Mouse (Mus musculus): Measurements from ENCODE around the gene Spns1. TPM values are rescaled to one million over a fixed set of nuclear protein-coding genes. Genes with fewer than 3 reads are reported as not detected.
"Not testable (repeated sequence)": the region's sequence is repeated elsewhere in the genome, so short reads cannot be mapped to it uniquely, and the experiment has no call there.

The Spns1 gene
- polyA plus RNA-seq, 1 experiment from 2014 or later = 98.1 TPM

- 53% methylated on average over 2 of the region's 2 CpGs for WGBS
These were observed 46.6 kb downstream of the Spns1 start for GRCm38 (mm10) chr7:126330693-126331092.

GRCm38 (mm10) chr7:126329907-126330645 is 47.2 kb downstream of the Spns1 start:
- no peaks in the 10 kb centered on the region for H3K27me3 ChIP-seq (replicated peaks; ENCODE audit: control insufficient read depth, insufficient read depth, low read length)

More at GRCm38 (mm10) chr7:126330693-126331092, 46.6 kb downstream of the Spns1 start:
- H3K4me1 ChIP-seq (ENCODE audit: control insufficient read depth, insufficient read depth, low read depth, low read length) = no peaks in the 10 kb centered on the region
- H3K27ac ChIP-seq (ENCODE audit: low read depth, low read length) = no peak overlapping the region
- no peak overlapping the region for H3K9ac ChIP-seq (ENCODE audit: low read depth, low read length)
- H3K4me2 ChIP-seq (ENCODE audit: low read length) = no peak overlapping the region
- H3K9me3 ChIP-seq (ENCODE audit: control insufficient read depth, low read length) = no peaks in the 10 kb centered on the region
- H3K4me3 ChIP-seq (ENCODE audit: low read length) = no peak overlapping the region
- no peaks in the 10 kb centered on the region for H3K36me3 ChIP-seq (ENCODE audit: control insufficient read depth, insufficient read depth, low read length)
- ATAC-seq = no peak
- no peaks in the 10 kb centered on the region for H3K27me3 ChIP-seq (replicated peaks; ENCODE audit: control insufficient read depth, insufficient read depth, low read length)

GRCm38 (mm10) chr7:126328848-126329247 is 48.4 kb downstream of the Spns1 start:
- not testable (repeated sequence) for H3K9me3 ChIP-seq (ENCODE audit: control insufficient read depth, low read length); H3K27me3 ChIP-seq (replicated peaks; ENCODE audit: control insufficient read depth, insufficient read depth, low read length); H3K27ac ChIP-seq (ENCODE audit: low read depth, low read length); H3K9ac ChIP-seq (ENCODE audit: low read depth, low read length); H3K36me3 ChIP-seq (ENCODE audit: control insufficient read depth, insufficient read depth, low read length); H3K4me3 ChIP-seq (ENCODE audit: low read length); H3K4me2 ChIP-seq (ENCODE audit: low read length); ATAC-seq; H3K4me1 ChIP-seq (ENCODE audit: control insufficient read depth, insufficient read depth, low read depth, low read length)
- 88% methylated on average over 5 of the region's 6 CpGs for WGBS

More at GRCm38 (mm10) chr7:126329907-126330645, 47.2 kb downstream of the Spns1 start:
- 90% methylated on average over 9 of the region's 9 CpGs for WGBS
- Histone ChIP-seq H3K9me3 (ENCODE audit: control insufficient read depth, low read length) (no peaks in the 10 kb centered on the region), H3K36me3 (ENCODE audit: control insufficient read depth, insufficient read depth, low read length) (no peaks in the 10 kb centered on the region), H3K4me2 (ENCODE audit: low read length) (no peak overlapping the region), H3K4me3 (ENCODE audit: low read length) (no peak overlapping the region), H3K9ac (ENCODE audit: low read depth, low read length) (no peak overlapping the region), H3K27ac (ENCODE audit: low read depth, low read length) (no peak overlapping the region), H3K4me1 (ENCODE audit: control insufficient read depth, insufficient read depth, low read depth, low read length) (no peaks in the 10 kb centered on the region)
- no peak for ATAC-seq

GRCm38 (mm10) chr7:126325576-126326273 is 51.5 kb downstream of the Spns1 start:
- not testable (repeated sequence) for H3K9ac ChIP-seq (ENCODE audit: low read depth, low read length); H3K9me3 ChIP-seq (ENCODE audit: control insufficient read depth, low read length); H3K4me1 ChIP-seq (ENCODE audit: control insufficient read depth, insufficient read depth, low read depth, low read length); H3K4me2 ChIP-seq (ENCODE audit: low read length); ATAC-seq; H3K36me3 ChIP-seq (ENCODE audit: control insufficient read depth, insufficient read depth, low read length); H3K4me3 ChIP-seq (ENCODE audit: low read length); H3K27me3 ChIP-seq (replicated peaks; ENCODE audit: control insufficient read depth, insufficient read depth, low read length); H3K27ac ChIP-seq (ENCODE audit: low read depth, low read length)
- WGBS = 24% methylated on average over 9 of the region's 9 CpGs

GRCm38 (mm10) chr7:126324791-126325190 is 52.5 kb downstream of the Spns1 start:
- WGBS = 32% methylated on average over 3 of the region's 3 CpGs
- no peak overlapping the region for H3K9ac ChIP-seq (ENCODE audit: low read depth, low read length)
- no peaks in the 10 kb centered on the region for H3K27me3 ChIP-seq (replicated peaks; ENCODE audit: control insufficient read depth, insufficient read depth, low read length)
- H3K9me3 ChIP-seq (ENCODE audit: control insufficient read depth, low read length) = no peaks in the 10 kb centered on the region
- no peak overlapping the region for H3K27ac ChIP-seq (ENCODE audit: low read depth, low read length)
- H3K4me1 ChIP-seq (ENCODE audit: control insufficient read depth, insufficient read depth, low read depth, low read length) = no peaks in the 10 kb centered on the region
- no peak overlapping the region for H3K4me3 ChIP-seq (ENCODE audit: low read length)
- no peak for ATAC-seq
- H3K36me3 ChIP-seq (ENCODE audit: control insufficient read depth, insufficient read depth, low read length) = no peaks in the 10 kb centered on the region
- no peak overlapping the region for H3K4me2 ChIP-seq (ENCODE audit: low read length)

GRCm38 (mm10) chr7:126323729-126324128 is 53.5 kb downstream of the Spns1 start:
- H3K4me3 ChIP-seq (ENCODE audit: low read length) = no peak overlapping the region
- H3K36me3 ChIP-seq (ENCODE audit: control insufficient read depth, insufficient read depth, low read length) = no peaks in the 10 kb centered on the region
- no peak overlapping the region for H3K4me2 ChIP-seq (ENCODE audit: low read length)
- H3K27me3 ChIP-seq (replicated peaks; ENCODE audit: control insufficient read depth, insufficient read depth, low read length) = no peaks in the 10 kb centered on the region
- ATAC-seq = no peak
- no peak overlapping the region for H3K27ac ChIP-seq (ENCODE audit: low read depth, low read length)
- H3K9me3 ChIP-seq (ENCODE audit: control insufficient read depth, low read length) = no peaks in the 10 kb centered on the region
- no peak overlapping the region for H3K9ac ChIP-seq (ENCODE audit: low read depth, low read length)
- no peaks in the 10 kb centered on the region for H3K4me1 ChIP-seq (ENCODE audit: control insufficient read depth, insufficient read depth, low read depth, low read length)
- 12% methylated on average over 11 of the region's 11 CpGs for WGBS

Small RNA genes lying within 50 kb of the gene (microRNA-seq; reads per million reads assigned to microRNA genes)
- not detected for gene Mir7058

Other genes with a start within 250 kb of the Spns1 start
- gene Xpo6, start 176.9 kb downstream of the Spns1 start, polyA plus RNA-seq (2015; fragmentation: Nextera tagmentation; extraction: Ambion mirVana) = 44.4 and 54.4 TPM in 2 replicates
- gene Sbk1, start 104.8 kb downstream of the Spns1 start, polyA plus RNA-seq (2015; fragmentation: Nextera tagmentation; extraction: Ambion mirVana) = 159 and 208 TPM in 2 replicates
- 0.55 and 1.00 TPM in 2 replicates for gene Lat, start 7.9 kb downstream of the Spns1 start, polyA plus RNA-seq (2015; fragmentation: Nextera tagmentation; extraction: Ambion mirVana)
- 2.1 and 2.3 TPM in 2 replicates for gene Nfatc2ip, start 19.3 kb upstream of the Spns1 start, polyA plus RNA-seq (2015; fragmentation: Nextera tagmentation; extraction: Ambion mirVana)
- gene Cd19, start 37.4 kb upstream of the Spns1 start, polyA plus RNA-seq (2015; fragmentation: Nextera tagmentation; extraction: Ambion mirVana) = not detected in 2 replicates
- gene Rabep2, start 51.3 kb upstream of the Spns1 start, polyA plus RNA-seq (2015; fragmentation: Nextera tagmentation; extraction: Ambion mirVana) = 23.1 and 26.0 TPM in 2 replicates
- gene Atp2a1, start 85.7 kb upstream of the Spns1 start, polyA plus RNA-seq (2015; fragmentation: Nextera tagmentation; extraction: Ambion mirVana) = 0.56 and 14.3 TPM in 2 replicates
- gene Sh2b1, start 98.0 kb upstream of the Spns1 start, polyA plus RNA-seq (2015; fragmentation: Nextera tagmentation; extraction: Ambion mirVana) = 70.7 and 76.5 TPM in 2 replicates
- gene Tufm, start 109.9 kb upstream of the Spns1 start, polyA plus RNA-seq (2015; fragmentation: Nextera tagmentation; extraction: Ambion mirVana) = 136 and 137 TPM in 2 replicates
- gene Atxn2l, start 126.0 kb upstream of the Spns1 start, polyA plus RNA-seq (2015; fragmentation: Nextera tagmentation; extraction: Ambion mirVana) = 48.1 and 59.7 TPM in 2 replicates
- 172 and 174 TPM in 2 replicates for gene Eif3c, start 189.0 kb upstream of the Spns1 start, polyA plus RNA-seq (2015; fragmentation: Nextera tagmentation; extraction: Ambion mirVana)
- 0.36 and 0.88 TPM in 2 replicates for gene Apobr, start 207.5 kb upstream of the Spns1 start, polyA plus RNA-seq (2015; fragmentation: Nextera tagmentation; extraction: Ambion mirVana)
- 37.1 and 38.9 TPM in 2 replicates for gene Cln3, start 208.4 kb upstream of the Spns1 start, polyA plus RNA-seq (2015; fragmentation: Nextera tagmentation; extraction: Ambion mirVana)
- not detected in 2 replicates for gene Il27, start 217.5 kb upstream of the Spns1 start, polyA plus RNA-seq (2015; fragmentation: Nextera tagmentation; extraction: Ambion mirVana)

All from hindbrain, embryonic 16.5 days (tissue).